ENCODE assay signal across 21 mouse cellular contexts in genomic region chr10:123063021-123063420, GRCm38 (mm10). TPM values are rescaled to one million over a fixed set of nuclear protein-coding genes. Genes with fewer than 3 reads are reported as not detected.
DNase-seq lines count a peak whose midpoint lies in the region; ATAC-seq and TF ChIP-seq lines count a peak whose summit lies in the region.
"Had no signal": no experiment of that assay in that cellular context is flagged by ENCODE, and none has a peak within 500 bp of the region (broad histone marks: within the 10 kb centered on the region; RNA-seq: fewer than 3 reads in every experiment).

No protein-coding gene starts in this region.

- WGBS in forebrain, embryonic 10.5 days, result 94% methylated on average over 2 of the region's 2 CpGs
- WGBS in forebrain, embryonic 14.5 days, result 90% methylated on average over 2 of the region's 2 CpGs
- 84% methylated on average over 2 of the region's 2 CpGs for WGBS in heart, embryonic 10.5 days
- WGBS in heart, embryonic 11.5 days (ENCODE audit: insufficient replicate concordance), result 80% methylated on average over 2 of the region's 2 CpGs
- WGBS in heart, embryonic 15.5 days, result 68% methylated on average over 2 of the region's 2 CpGs
- 82% methylated on average over 2 of the region's 2 CpGs for WGBS in heart, adult 2 months

- H3K4me3 ChIP-seq in forebrain, embryonic 10.5 days, result no peak overlapping the region
- no peak overlapping the region for H3K4me3 ChIP-seq in forebrain, embryonic 14.5 days (ENCODE audit: low read depth, low read length)
- H3K4me3 ChIP-seq in heart, embryonic 10.5 days, result no peak overlapping the region
- H3K4me3 ChIP-seq in heart, embryonic 11.5 days (ENCODE audit: low read depth, low read length), result no peak overlapping the region
- H3K4me3 ChIP-seq in heart, embryonic 15.5 days, result no peak overlapping the region
- H3K4me3 ChIP-seq in heart, adult 2 months, result no peak overlapping the region
- H3K4me3 ChIP-seq: forebrain, embryonic 15.5 days; hindbrain, embryonic 10.5 days; hindbrain, embryonic 13.5 days; intestine, embryonic 15.5 days had no signal

- H3K9me3 ChIP-seq in forebrain, embryonic 10.5 days, result no peaks in the 10 kb centered on the region; the same call in 1 of the 2 replicates
- H3K9me3 ChIP-seq in forebrain, embryonic 14.5 days (replicated peaks; ENCODE audit: control insufficient read depth, low read length), result no peaks in the 10 kb centered on the region
- no peaks in the 10 kb centered on the region for H3K9me3 ChIP-seq in heart, embryonic 10.5 days
- H3K9me3 ChIP-seq in heart, embryonic 11.5 days (replicated peaks; ENCODE audit: control insufficient read depth, low read length), result no peaks in the 10 kb centered on the region
- no peaks in the 10 kb centered on the region for H3K9me3 ChIP-seq in heart, embryonic 15.5 days (replicated peaks)
- H3K9me3 ChIP-seq: forebrain, embryonic 15.5 days; hindbrain, embryonic 10.5 days; hindbrain, embryonic 13.5 days; intestine, embryonic 15.5 days had no signal

- intact Hi-C loops in heart, adult 2 months (cut with DNase I), result no loop called here

- 0 out of 2 replicates have a peak, but pooled peaks cover 3% of the 10 kb centered on the region for H3K4me1 ChIP-seq in forebrain, embryonic 10.5 days
- no peaks in the 10 kb centered on the region for H3K4me1 ChIP-seq in forebrain, embryonic 14.5 days (ENCODE audit: control insufficient read depth, insufficient read depth, low read length)
- peaks cover 18% of the 10 kb centered on the region; the same call in 1 of the 2 replicates for H3K4me1 ChIP-seq in heart, embryonic 10.5 days
- no peaks in the 10 kb centered on the region; the same call in 1 of the 2 replicates for H3K4me1 ChIP-seq in heart, embryonic 11.5 days (ENCODE audit: control insufficient read depth, insufficient read depth, low read length)
- H3K4me1 ChIP-seq in heart, embryonic 15.5 days (replicated peaks), result peaks cover 29% of the 10 kb centered on the region
- H3K4me1 ChIP-seq in heart, adult 2 months (ENCODE audit: control insufficient read depth, insufficient read depth, low read length), result peaks cover 13% of the 10 kb centered on the region
- H3K4me1 ChIP-seq: forebrain, embryonic 15.5 days; hindbrain, embryonic 13.5 days; intestine, embryonic 15.5 days had no signal

- TF ChIP-seq CTCF in heart, adult 2 months (IDR thresholded peaks at IDR 0.05), result no peak

- peaks cover 7% of the 10 kb centered on the region for H3K36me3 ChIP-seq in forebrain, embryonic 10.5 days (replicated peaks)
- H3K36me3 ChIP-seq in forebrain, embryonic 14.5 days (ENCODE audit: control insufficient read depth, insufficient read depth, low read length), result 0 out of 2 replicates have a peak, but pooled peaks cover 5% of the 10 kb centered on the region
- H3K36me3 ChIP-seq in heart, embryonic 10.5 days, result peaks cover 8% of the 10 kb centered on the region
- H3K36me3 ChIP-seq in heart, embryonic 11.5 days (ENCODE audit: control insufficient read depth, insufficient read depth, low read length), result no peaks in the 10 kb centered on the region
- 0 out of 2 replicates have a peak, but pooled peaks cover 7% of the 10 kb centered on the region for H3K36me3 ChIP-seq in heart, embryonic 15.5 days
- H3K36me3 ChIP-seq in heart, adult 2 months (ENCODE audit: control insufficient read depth, insufficient read depth, low read length), result peaks cover 9% of the 10 kb centered on the region
- H3K36me3 ChIP-seq: forebrain, embryonic 15.5 days; intestine, embryonic 15.5 days had no signal

- DNase-seq in forebrain, embryonic 10.5 days (ENCODE audit: extremely low spot score, low spot score), result peak; percentile 5
- DNase-seq in forebrain, embryonic 14.5 days (ENCODE audit: low spot score), result no peak
- DNase-seq in heart, embryonic 10.5 days (ENCODE audit: low spot score), result peak; percentile 71
- no peak for DNase-seq in heart, adult 2 months
- no peak for DNase-seq in left cerebral cortex, adult 11 months (ENCODE audit: low spot score)
- DNase-seq: adrenal gland, adult 8-10 months; adrenal gland, postnatal 25 days; cerebellum, adult 18-20 months; cerebellum, adult 9-10 months; cerebellum, postnatal 14 days; gastrocnemius, postnatal 10 days; heart, postnatal 36 days; kidney, adult 11 months had no signal

- TF ChIP-seq EP300 in heart, adult 2 months (IDR thresholded peaks at IDR 0.05; ENCODE audit: insufficient read depth, low read depth, low read length), result no peak

- TF ChIP-seq POLR2A in heart, adult 2 months (IDR thresholded peaks at IDR 0.05; ENCODE audit: insufficient read depth, low read depth, low read length), result no peak

- H3K79me2 ChIP-seq in heart, adult 2 months (replicated peaks; ENCODE audit: control insufficient read depth, insufficient read depth, low read length), result peaks cover 4% of the 10 kb centered on the region; the same call in 1 of the 2 replicates

- no peak overlapping the region for H3K27ac ChIP-seq in forebrain, embryonic 10.5 days
- no peak overlapping the region for H3K27ac ChIP-seq in forebrain, embryonic 14.5 days (ENCODE audit: low read depth, low read length)
- H3K27ac ChIP-seq in heart, embryonic 10.5 days, result no peak overlapping the region
- H3K27ac ChIP-seq in heart, embryonic 11.5 days (ENCODE audit: low read depth, low read length), result no peak overlapping the region; the same call in 1 of the 2 replicates
- H3K27ac ChIP-seq in heart, embryonic 15.5 days, result peak overlapping the region; percentile 56
- H3K27ac ChIP-seq in heart, adult 2 months, result no peak overlapping the region
- H3K27ac ChIP-seq: forebrain, embryonic 15.5 days; hindbrain, embryonic 10.5 days; hindbrain, embryonic 13.5 days; intestine, embryonic 15.5 days had no signal

- no peaks in the 10 kb centered on the region for H3K27me3 ChIP-seq in forebrain, embryonic 10.5 days (ENCODE audit: poor library complexity, severe bottlenecking)
- H3K27me3 ChIP-seq in forebrain, embryonic 14.5 days (replicated peaks; ENCODE audit: control insufficient read depth, insufficient read depth, low read length), result no peaks in the 10 kb centered on the region
- H3K27me3 ChIP-seq in heart, embryonic 10.5 days (ENCODE audit: insufficient read depth, poor library complexity, severe bottlenecking), result no peaks in the 10 kb centered on the region
- H3K27me3 ChIP-seq in heart, embryonic 11.5 days (ENCODE audit: control insufficient read depth, insufficient read depth, low read length), result no peaks in the 10 kb centered on the region
- no peaks in the 10 kb centered on the region for H3K27me3 ChIP-seq in heart, embryonic 15.5 days
- no peaks in the 10 kb centered on the region for H3K27me3 ChIP-seq in heart, adult 2 months (ENCODE audit: control insufficient read depth, insufficient read depth, low read length)
- H3K27me3 ChIP-seq: forebrain, embryonic 15.5 days; hindbrain, embryonic 13.5 days; intestine, embryonic 15.5 days had no signal

- H3K9ac ChIP-seq in forebrain, embryonic 14.5 days (ENCODE audit: low read length), result no peak overlapping the region
- no peak overlapping the region for H3K9ac ChIP-seq in heart, embryonic 11.5 days (ENCODE audit: low read depth, low read length)
- no peak overlapping the region for H3K9ac ChIP-seq in heart, embryonic 15.5 days
- H3K9ac ChIP-seq in heart, adult 2 months (ENCODE audit: low read depth, low read length), result no peak overlapping the region
- H3K9ac ChIP-seq: forebrain, embryonic 15.5 days; hindbrain, embryonic 13.5 days; intestine, embryonic 15.5 days had no signal

- H3K4me2 ChIP-seq in forebrain, embryonic 14.5 days (ENCODE audit: low read length), result no peak overlapping the region
- no peak overlapping the region for H3K4me2 ChIP-seq in heart, embryonic 11.5 days
- H3K4me2 ChIP-seq in heart, embryonic 15.5 days, result no peak overlapping the region
- H3K4me2 ChIP-seq: forebrain, embryonic 15.5 days; hindbrain, embryonic 13.5 days; intestine, embryonic 15.5 days had no signal

- no peak for ATAC-seq in forebrain, embryonic 14.5 days
- ATAC-seq in heart, embryonic 11.5 days (replicated peaks; ENCODE audit: insufficient number of reproducible peaks, low FRiP score, low TSS enrichment), result no peak
- ATAC-seq in heart, embryonic 15.5 days (replicated peaks; ENCODE audit: insufficient number of reproducible peaks, insufficient read depth, low FRiP score, low read depth), result no peak
- ATAC-seq: activated CD4-positive, CD25-positive, alpha-beta regulatory T cell, adult 4 months; forebrain, embryonic 15.5 days; hindbrain, embryonic 16.5 days; intestine, embryonic 15.5 days had no signal

RNA-seq across cellular contexts. Expression of gene Mon2, which starts 13.3 kb away (rescaled TPM):
- polyA plus RNA-seq in forebrain, embryonic 10.5 days (2016; fragmentation: Nextera tagmentation; extraction: Ambion mirVana), result 20.0 and 21.1 TPM in 2 replicates
- polyA plus RNA-seq in forebrain, embryonic 14.5 days (2014; fragmentation: Nextera tagmentation; extraction: Ambion mirVana), result 23.5 and 26.2 TPM in 2 replicates
- polyA plus RNA-seq in heart, embryonic 10.5 days (2016; fragmentation: Nextera tagmentation; extraction: Ambion mirVana), result 19.1 and 19.7 TPM in 2 replicates
- 23.0 and 23.7 TPM in 2 replicates for polyA plus RNA-seq in heart, embryonic 11.5 days (2014; fragmentation: Nextera tagmentation; extraction: Ambion mirVana)
- 16.5 and 22.6 TPM in 2 replicates for polyA plus RNA-seq in heart, embryonic 15.5 days (2015; fragmentation: Nextera tagmentation; extraction: Ambion mirVana)
- 10 to 100 TPM; 35.7 to 39.5 TPM for total RNA-seq in heart, adult 2 months (2021)
- polyA plus RNA-seq in heart, adult 2 months (2012; rRNA removed), result 29.0 and 33.7 TPM in 2 replicates

Comparison
In these comparisons a context has a peak if more than half of its experiments do, and no peak if none do; other contexts are left out.
1. DNase-seq: peak in forebrain, embryonic 10.5 days (single experiment) and heart, embryonic 10.5 days (single experiment); none in forebrain, embryonic 14.5 days (single experiment), heart, adult 2 months (0 of 2) and left cerebral cortex, adult 11 months (single experiment).